Mouse (Mus musculus): ENCODE results near the gene Kctd21. TPM values are rescaled to one million over a fixed set of nuclear protein-coding genes. Genes with fewer than 3 reads are reported as not detected.

Kctd21 gene
- total and polyA plus RNA-seq, 3 experiments: 0.22 to 1.9 (median 1.7) TPM

GRCm38 (mm10) chr7:97347464-97347863 is 15.3 kb downstream of the Kctd21 start:
- Histone ChIP-seq H3K9me3 (replicated peaks) (no peaks in the 10 kb centered on the region), H3K36me3 (replicated peaks) (no peaks in the 10 kb centered on the region), H3K27me3 (ENCODE audit: insufficient read depth, low read length) (peaks cover 42% of the 10 kb centered on the region), H3K4me3 (ENCODE audit: low read depth, low read length) (no peak overlapping the region), H3K4me1 (ENCODE audit: insufficient read depth, low read depth, low read length) (peaks cover 30% of the 10 kb centered on the region)
- no peak for DNase-seq (ENCODE audit: low spot score)
- TF ChIP-seq POLR2AphosphoS5 (IDR thresholded peaks at IDR 0.05; ENCODE audit: insufficient replicate concordance, low read depth, low read length) (no peak), GATA1 (IDR thresholded peaks at IDR 0.05; ENCODE audit: borderline replicate concordance, low read length) (no peak), CTCF (IDR thresholded peaks at IDR 0.05; ENCODE audit: low read depth, low read length) (no peak), TAL1 (conservative IDR thresholded peaks at IDR 0.05; ENCODE audit: low read depth, low read length) (no peak), GATA2 (IDR thresholded peaks at IDR 0.05; ENCODE audit: borderline replicate concordance, low read depth, low read length) (no peak)
- no peak for ATAC-seq (ENCODE audit: extremely low read depth, insufficient number of reproducible peaks, low FRiP score, poor library complexity, severe bottlenecking)

- ATAC-seq (ENCODE audit: extremely low read depth, insufficient number of reproducible peaks, low FRiP score, poor library complexity, severe bottlenecking) (no peak), DNase-seq (ENCODE audit: low spot score) (no peak)
- no peaks in the 10 kb centered on the region for H3K9me3 ChIP-seq (replicated peaks)
These were observed 16.2 kb downstream of the Kctd21 start for GRCm38 (mm10) chr7:97348318-97348717.

GRCm38 (mm10) chr7:97348836-97349235 is 16.7 kb downstream of the Kctd21 start:
- no peaks in the 10 kb centered on the region for H3K9me3 ChIP-seq (replicated peaks)
- H3K27me3 ChIP-seq (ENCODE audit: insufficient read depth, low read length): peaks cover 48% of the 10 kb centered on the region
- ATAC-seq (ENCODE audit: extremely low read depth, insufficient number of reproducible peaks, low FRiP score, poor library complexity, severe bottlenecking) (no peak), DNase-seq (ENCODE audit: low spot score) (no peak)
- H3K4me1 ChIP-seq (ENCODE audit: insufficient read depth, low read depth, low read length): peaks cover 19% of the 10 kb centered on the region
- no peaks in the 10 kb centered on the region for H3K36me3 ChIP-seq (replicated peaks)
- TF ChIP-seq TAL1 (conservative IDR thresholded peaks at IDR 0.05; ENCODE audit: low read depth, low read length) (no peak), CTCF (IDR thresholded peaks at IDR 0.05; ENCODE audit: low read depth, low read length) (no peak), POLR2AphosphoS5 (IDR thresholded peaks at IDR 0.05; ENCODE audit: insufficient replicate concordance, low read depth, low read length) (no peak), GATA1 (IDR thresholded peaks at IDR 0.05; ENCODE audit: borderline replicate concordance, low read length) (no peak)
- no peak overlapping the region for H3K4me3 ChIP-seq (ENCODE audit: low read depth, low read length)

More at GRCm38 (mm10) chr7:97348318-97348717, 16.2 kb downstream of the Kctd21 start:
- Histone ChIP-seq H3K36me3 (replicated peaks) (no peaks in the 10 kb centered on the region), H3K27me3 (ENCODE audit: insufficient read depth, low read length) (peaks cover 45% of the 10 kb centered on the region), H3K4me3 (ENCODE audit: low read depth, low read length) (no peak overlapping the region), H3K4me1 (ENCODE audit: insufficient read depth, low read depth, low read length) (peaks cover 22% of the 10 kb centered on the region)
- TF ChIP-seq POLR2AphosphoS5 (IDR thresholded peaks at IDR 0.05; ENCODE audit: insufficient replicate concordance, low read depth, low read length) (no peak), TAL1 (conservative IDR thresholded peaks at IDR 0.05; ENCODE audit: low read depth, low read length) (no peak), GATA1 (IDR thresholded peaks at IDR 0.05; ENCODE audit: borderline replicate concordance, low read length) (no peak), CTCF (IDR thresholded peaks at IDR 0.05; ENCODE audit: low read depth, low read length) (no peak), GATA2 (IDR thresholded peaks at IDR 0.05; ENCODE audit: borderline replicate concordance, low read depth, low read length) (no peak)

GRCm38 (mm10) chr7:97349438-97349837 is 17.3 kb downstream of the Kctd21 start:
- Histone ChIP-seq H3K9me3 (replicated peaks) (no peaks in the 10 kb centered on the region), H3K27me3 (ENCODE audit: insufficient read depth, low read length) (peaks cover 48% of the 10 kb centered on the region), H3K36me3 (replicated peaks) (no peaks in the 10 kb centered on the region), H3K4me1 (ENCODE audit: insufficient read depth, low read depth, low read length) (peaks cover 19% of the 10 kb centered on the region), H3K4me3 (ENCODE audit: low read depth, low read length) (no peak overlapping the region)
- ATAC-seq (ENCODE audit: extremely low read depth, insufficient number of reproducible peaks, low FRiP score, poor library complexity, severe bottlenecking) (no peak), DNase-seq (ENCODE audit: low spot score) (no peak)
- TF ChIP-seq CTCF (IDR thresholded peaks at IDR 0.05; ENCODE audit: low read depth, low read length) (no peak), TAL1 (conservative IDR thresholded peaks at IDR 0.05; ENCODE audit: low read depth, low read length) (no peak), POLR2AphosphoS5 (IDR thresholded peaks at IDR 0.05; ENCODE audit: insufficient replicate concordance, low read depth, low read length) (no peak), GATA2 (IDR thresholded peaks at IDR 0.05; ENCODE audit: borderline replicate concordance, low read depth, low read length) (no peak), GATA1 (IDR thresholded peaks at IDR 0.05; ENCODE audit: borderline replicate concordance, low read length) (no peak)

- no peak for TF ChIP-seq GATA2 (IDR thresholded peaks at IDR 0.05; ENCODE audit: borderline replicate concordance, low read depth, low read length)
- TF ChIP-seq CTCF (IDR thresholded peaks at IDR 0.05; ENCODE audit: low read depth, low read length): no peak
- no peak for TF ChIP-seq POLR2AphosphoS5 (IDR thresholded peaks at IDR 0.05; ENCODE audit: insufficient replicate concordance, low read depth, low read length)
- no peak for TF ChIP-seq GATA1 (IDR thresholded peaks at IDR 0.05; ENCODE audit: borderline replicate concordance, low read length)
- no peak for TF ChIP-seq TAL1 (conservative IDR thresholded peaks at IDR 0.05; ENCODE audit: low read depth, low read length)
- H3K36me3 ChIP-seq (replicated peaks): no peaks in the 10 kb centered on the region
- DNase-seq (ENCODE audit: low spot score): no peak
- no peaks in the 10 kb centered on the region for H3K9me3 ChIP-seq (replicated peaks)
- peaks cover 21% of the 10 kb centered on the region for H3K4me1 ChIP-seq (ENCODE audit: insufficient read depth, low read depth, low read length)
- H3K27me3 ChIP-seq (ENCODE audit: insufficient read depth, low read length): peaks cover 55% of the 10 kb centered on the region
- no peak overlapping the region for H3K4me3 ChIP-seq (ENCODE audit: low read depth, low read length)
- no peak for ATAC-seq (ENCODE audit: extremely low read depth, insufficient number of reproducible peaks, low FRiP score, poor library complexity, severe bottlenecking)
These were observed 18.8 kb downstream of the Kctd21 start for GRCm38 (mm10) chr7:97350891-97351290.

- DNase-seq (ENCODE audit: low spot score) (no peak), ATAC-seq (ENCODE audit: extremely low read depth, insufficient number of reproducible peaks, low FRiP score, poor library complexity, severe bottlenecking) (no peak)
- Histone ChIP-seq H3K27me3 (ENCODE audit: insufficient read depth, low read length) (peaks cover 64% of the 10 kb centered on the region), H3K4me3 (ENCODE audit: low read depth, low read length) (no peak overlapping the region), H3K36me3 (replicated peaks) (no peaks in the 10 kb centered on the region), H3K4me1 (ENCODE audit: insufficient read depth, low read depth, low read length) (peaks cover 14% of the 10 kb centered on the region), H3K9me3 (replicated peaks) (no peaks in the 10 kb centered on the region)
- no peak for TF ChIP-seq CTCF (IDR thresholded peaks at IDR 0.05; ENCODE audit: low read depth, low read length)
- TF ChIP-seq GATA2 (IDR thresholded peaks at IDR 0.05; ENCODE audit: borderline replicate concordance, low read depth, low read length): no peak
- no peak for TF ChIP-seq GATA1 (IDR thresholded peaks at IDR 0.05; ENCODE audit: borderline replicate concordance, low read length)
- TF ChIP-seq POLR2AphosphoS5 (IDR thresholded peaks at IDR 0.05; ENCODE audit: insufficient replicate concordance, low read depth, low read length): no peak
- TF ChIP-seq TAL1 (conservative IDR thresholded peaks at IDR 0.05; ENCODE audit: low read depth, low read length): no peak
These were observed 19.8 kb downstream of the Kctd21 start for GRCm38 (mm10) chr7:97351792-97352513.

All from G1E (cell line).